Mouse (Mus musculus) lung, postnatal 10 days (tissue): ENCODE measurements around the gene Tmem102.
A peak's percentile ranks its signal among the peaks of the same experiment; 100 is the strongest.

Source experiments
- DNase-seq: peaks from one replicate; pipeline ENCODE4 v3.0.0; 2021

Gene Tmem102

GRCm38 (mm10) chr11:69754701-69755100, 50.7 kb downstream of the Tmem102 start:
- peak; percentile 77 for DNase-seq

- DNase-seq = no peak
These were observed 51.2 kb downstream of the Tmem102 start for GRCm38 (mm10) chr11:69754233-69754632.
